Mouse (Mus musculus) brain, adult 2 months (tissue): ENCODE measurements around the gene Ddb2.

Experiments used
- DNase-seq: peaks from one replicate; pipeline ENCODE4 v3.0.0; 2011; ENCODE audit warnings: low read depth, low spot score

Ddb2 gene

DNA sequence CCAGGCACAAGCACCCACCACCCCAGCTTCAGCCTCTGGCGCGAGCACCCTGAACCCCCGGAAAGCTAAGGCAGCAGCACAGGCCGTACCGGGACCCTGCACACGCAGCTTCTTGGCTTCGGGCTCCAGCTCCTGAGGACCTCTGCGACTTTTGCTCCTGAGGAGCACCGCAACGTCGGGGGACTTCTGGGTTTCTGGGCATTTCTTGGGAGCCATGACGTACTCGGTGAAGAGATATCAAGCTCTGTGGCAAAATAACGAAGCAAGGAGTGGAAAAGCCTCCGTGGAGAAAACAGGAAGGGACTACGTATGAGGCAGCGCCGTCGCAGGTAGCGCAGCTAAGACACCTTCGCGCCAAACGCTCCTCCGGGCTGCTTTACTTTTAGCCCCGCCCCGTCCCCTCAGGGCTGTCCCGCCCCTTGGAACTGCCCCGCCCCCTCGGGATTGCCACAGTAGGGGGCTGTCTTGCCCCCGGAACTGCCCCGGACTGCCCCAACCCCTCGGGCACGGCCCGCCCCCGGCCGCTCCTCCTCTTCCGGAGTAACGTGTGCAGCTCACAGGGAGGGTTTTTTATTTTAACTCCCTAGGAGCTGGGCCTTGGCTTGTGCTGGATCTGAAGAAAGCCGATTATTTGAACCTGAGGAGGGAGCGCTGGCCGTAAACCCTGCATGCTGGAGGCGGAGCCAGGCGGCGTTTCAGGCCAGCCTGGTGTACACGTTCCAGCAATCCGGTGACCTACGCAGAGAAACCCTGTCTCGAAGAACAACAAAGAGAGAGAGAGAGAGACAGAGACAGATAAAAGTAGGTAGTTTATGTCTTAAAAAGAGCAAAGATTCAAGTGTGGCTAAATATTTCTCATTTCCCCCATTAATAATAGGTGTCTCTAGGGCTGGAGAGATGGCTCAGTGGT is at the start of gene Ddb2:
Ddb2 (minus strand) TSS at position 382 of the 910 bp plus-strand sequence.
- peak; percentile 98 for DNase-seq

DNA sequence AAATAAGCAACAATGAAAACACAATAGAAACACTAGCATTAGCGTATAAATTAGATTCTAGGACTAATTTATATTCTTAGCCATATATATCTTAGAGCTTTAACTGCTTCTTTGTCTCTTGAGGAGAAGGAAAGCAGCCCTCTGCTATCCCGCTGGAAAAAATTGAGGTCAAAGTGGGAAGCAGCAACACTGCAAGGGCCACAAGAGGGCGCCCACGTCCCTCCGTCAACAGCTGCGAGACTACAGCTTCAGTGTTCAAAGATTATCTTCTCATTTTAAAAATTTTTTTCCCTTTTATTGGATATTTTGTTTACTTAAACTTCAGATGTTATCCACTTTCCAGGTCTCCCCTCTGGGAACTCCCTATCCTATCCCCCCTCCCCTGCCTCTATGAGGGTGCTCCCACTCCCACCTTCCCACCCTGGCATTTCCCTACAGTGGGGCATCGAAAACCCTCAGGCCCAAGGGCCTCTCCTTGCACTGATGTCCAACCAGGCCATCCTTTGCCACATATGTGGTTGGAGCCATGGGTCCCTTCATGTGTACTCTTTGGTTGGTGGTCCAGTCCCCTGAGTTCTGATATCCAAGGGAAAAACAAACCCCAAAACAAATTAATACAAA is 49.2 kb upstream of the Ddb2 start:
- peak; percentile 87 for DNase-seq

DNA sequence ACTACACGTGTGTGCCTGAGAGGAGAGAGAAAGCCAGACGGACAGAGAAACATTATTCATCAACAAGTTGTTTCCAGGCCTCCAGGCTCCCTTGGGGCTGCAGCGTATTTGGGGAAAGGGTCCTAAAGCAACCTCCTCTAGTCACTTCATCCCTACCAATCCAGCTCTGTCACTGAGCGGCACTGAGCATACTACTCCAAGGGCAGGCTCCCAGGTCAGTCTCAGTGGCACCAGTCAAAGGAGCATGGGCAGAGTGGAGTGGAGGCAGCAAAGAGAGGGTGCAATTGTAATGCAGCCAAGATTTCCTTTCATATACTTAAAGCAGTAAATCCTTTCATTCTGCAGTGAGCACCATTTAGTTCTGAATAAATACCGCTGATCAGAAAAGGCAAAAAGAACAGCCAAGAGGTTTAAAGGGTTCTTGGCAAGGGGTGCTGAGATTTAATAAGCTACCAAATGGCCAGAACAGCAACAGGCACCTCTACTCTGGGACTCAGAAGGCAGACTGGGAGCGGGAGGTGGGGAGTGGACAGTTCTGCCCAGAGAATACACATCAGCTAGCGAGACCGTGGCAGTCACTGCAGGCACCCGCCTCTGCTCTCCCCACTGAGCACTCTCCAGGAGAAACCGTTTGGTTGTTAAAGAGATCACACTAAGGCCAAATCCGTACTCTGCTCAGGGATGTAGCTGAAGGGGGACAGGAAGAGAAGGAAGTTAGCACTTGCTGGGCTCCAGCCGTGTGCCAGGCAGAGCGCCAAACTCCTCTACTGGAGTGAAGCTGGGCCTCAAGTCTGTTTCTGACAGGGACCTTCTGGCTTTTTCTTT is 47.8 kb upstream of the Ddb2 start:
- DNase-seq: peak; percentile 88

DNA sequence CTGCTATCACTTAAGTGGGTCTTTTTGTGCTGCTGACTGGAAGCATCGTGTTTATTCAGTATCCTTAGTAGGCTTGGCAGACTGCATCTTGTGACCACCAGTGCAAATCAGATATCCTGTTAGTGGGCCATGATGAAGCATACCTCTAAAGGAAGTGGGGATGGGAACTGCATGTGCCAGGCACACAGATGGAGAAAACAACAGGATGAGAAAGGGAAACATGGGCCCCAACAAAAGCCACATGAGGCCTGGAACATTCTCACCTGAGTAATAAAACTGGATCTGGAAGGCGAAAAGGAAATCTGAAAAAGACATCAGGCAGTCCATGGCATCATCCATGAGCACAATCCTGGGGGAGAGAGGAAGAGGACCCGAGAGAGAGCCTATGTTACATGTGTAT is 47.2 kb upstream of the Ddb2 start:
- DNase-seq: peak; percentile 49

DNA sequence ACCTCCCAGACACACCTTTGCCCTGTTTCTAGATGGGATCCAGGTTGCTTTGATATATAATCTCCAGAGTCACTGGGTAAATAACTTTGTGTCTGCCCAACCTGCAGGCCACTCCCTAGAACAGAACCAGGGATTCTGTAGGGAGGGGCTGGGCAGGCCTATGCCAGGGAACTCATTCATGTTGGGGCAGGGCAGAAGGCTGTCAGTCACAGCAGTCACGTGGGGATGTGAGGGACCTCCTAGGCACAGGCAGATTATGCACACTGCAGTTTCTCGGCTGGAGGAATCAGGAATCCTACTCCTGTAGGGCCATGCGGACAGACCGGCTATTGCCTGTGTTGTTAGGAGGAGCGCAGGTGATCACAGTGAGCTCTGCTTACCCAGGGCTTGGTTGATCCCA is 44.6 kb upstream of the Ddb2 start:
- no peak for DNase-seq

DNA sequence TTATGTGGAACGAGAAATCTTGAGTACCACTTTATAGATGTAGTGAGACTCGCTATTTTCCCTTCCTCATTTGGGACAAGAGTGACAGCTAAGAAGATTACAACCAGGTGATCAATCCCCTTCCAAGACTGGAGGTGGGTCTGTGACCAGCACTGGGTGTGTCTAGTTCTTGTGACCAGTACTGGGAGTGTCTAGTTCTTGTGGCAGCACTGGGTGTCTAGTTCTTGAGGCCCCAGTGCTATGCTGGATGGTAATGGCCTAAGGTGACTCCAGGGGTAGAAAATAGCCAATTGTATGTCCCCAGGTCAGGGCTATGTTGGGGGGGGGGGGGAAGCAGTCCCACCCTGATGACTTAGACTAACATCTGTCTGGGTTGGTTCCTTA is 42.6 kb upstream of the Ddb2 start:
- DNase-seq: no peak

DNA sequence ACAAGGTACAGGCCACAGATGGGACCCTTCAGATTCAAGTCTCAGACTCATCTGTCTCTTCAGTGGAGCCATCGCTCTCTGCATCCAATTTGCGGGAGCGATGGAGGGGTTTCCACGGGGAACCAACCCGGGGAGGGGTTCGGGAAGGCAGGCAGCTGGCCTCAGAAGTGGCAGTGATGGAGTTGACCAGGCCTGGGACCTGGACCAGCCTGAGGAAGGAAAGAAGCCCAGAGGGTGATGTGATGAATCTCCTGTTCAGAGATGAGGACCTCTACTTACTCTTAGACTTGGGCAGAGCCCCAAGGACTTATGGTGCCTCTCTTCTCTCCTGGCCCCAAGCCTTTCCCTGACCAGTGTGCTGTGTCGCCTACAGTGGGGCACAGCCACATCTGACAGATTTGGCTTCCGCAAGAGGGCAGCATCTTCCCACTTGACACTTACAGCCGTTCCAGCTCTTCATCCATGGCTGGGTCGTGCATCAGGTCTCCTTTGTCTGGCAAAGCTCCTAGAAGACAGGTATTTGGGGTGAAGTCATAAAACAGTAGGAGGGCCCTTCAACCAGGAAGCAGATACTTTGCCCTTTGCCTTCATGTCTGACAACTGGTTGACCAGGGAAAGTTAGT is 42.1 kb upstream of the Ddb2 start:
- peak; percentile 77 for DNase-seq

DNA sequence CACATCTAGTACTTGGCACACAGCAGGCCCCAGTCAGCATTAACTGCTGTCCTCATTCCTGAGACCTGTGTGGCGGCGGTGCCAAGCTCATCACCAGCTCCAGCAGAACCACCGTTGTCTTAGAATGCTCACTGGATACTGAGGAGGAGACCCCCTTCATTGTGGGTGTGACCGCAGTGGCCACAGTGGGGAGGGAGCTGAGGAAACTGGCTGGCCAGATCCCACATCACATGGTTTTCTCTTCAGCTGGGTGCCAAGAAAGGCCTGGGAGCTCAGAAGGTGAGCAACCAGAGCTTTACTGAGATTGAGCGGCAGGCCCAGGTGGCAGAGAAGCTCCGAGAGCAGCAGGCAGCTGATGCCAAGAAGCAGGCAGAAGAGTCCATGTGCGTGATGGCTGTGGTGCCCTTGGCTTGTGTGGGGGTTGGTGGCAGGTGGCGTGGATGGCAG is 32.9 kb upstream of the Ddb2 start:
- peak; percentile 85 for DNase-seq

DNA sequence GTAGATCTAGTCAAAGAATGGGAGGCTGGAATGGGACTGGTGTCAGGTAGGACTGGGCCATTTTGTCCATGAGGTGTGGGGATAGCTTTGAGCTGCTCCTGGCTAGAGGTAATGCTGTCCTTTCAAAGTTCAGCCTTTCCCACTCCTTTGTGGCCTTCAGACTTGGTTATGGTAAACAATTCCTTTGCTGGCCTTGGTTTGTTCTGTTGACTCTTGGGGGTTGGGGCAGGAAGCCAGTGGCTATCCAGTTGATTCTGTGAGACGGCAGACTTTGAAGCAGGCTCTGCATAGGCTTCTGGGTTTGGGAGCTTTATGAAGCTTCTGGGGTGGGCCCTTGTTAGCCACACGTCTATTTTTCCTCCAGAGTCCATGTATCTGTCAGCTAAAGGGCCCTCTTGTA is 31.9 kb upstream of the Ddb2 start:
- no peak for DNase-seq

DNA sequence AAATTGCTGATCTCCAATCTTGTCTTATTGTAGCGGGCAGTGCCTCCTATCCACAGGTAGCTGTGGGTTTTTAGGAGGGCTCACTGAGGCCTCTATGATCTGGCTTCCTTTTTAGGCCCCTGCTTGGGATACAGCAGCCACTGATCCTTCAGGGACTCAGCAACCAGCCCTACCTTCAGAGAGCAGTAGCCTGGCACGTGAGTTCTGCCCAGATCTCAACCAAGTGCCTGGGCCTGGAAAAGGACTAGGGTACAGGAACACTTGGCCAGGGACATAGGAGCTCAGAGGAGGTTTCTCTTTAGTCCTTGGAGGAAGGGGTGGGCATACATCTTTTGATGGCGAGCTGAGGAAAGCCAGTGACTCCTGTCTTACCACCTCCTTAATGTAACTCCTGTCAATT is 31.3 kb upstream of the Ddb2 start:
- DNase-seq: no peak

DNA sequence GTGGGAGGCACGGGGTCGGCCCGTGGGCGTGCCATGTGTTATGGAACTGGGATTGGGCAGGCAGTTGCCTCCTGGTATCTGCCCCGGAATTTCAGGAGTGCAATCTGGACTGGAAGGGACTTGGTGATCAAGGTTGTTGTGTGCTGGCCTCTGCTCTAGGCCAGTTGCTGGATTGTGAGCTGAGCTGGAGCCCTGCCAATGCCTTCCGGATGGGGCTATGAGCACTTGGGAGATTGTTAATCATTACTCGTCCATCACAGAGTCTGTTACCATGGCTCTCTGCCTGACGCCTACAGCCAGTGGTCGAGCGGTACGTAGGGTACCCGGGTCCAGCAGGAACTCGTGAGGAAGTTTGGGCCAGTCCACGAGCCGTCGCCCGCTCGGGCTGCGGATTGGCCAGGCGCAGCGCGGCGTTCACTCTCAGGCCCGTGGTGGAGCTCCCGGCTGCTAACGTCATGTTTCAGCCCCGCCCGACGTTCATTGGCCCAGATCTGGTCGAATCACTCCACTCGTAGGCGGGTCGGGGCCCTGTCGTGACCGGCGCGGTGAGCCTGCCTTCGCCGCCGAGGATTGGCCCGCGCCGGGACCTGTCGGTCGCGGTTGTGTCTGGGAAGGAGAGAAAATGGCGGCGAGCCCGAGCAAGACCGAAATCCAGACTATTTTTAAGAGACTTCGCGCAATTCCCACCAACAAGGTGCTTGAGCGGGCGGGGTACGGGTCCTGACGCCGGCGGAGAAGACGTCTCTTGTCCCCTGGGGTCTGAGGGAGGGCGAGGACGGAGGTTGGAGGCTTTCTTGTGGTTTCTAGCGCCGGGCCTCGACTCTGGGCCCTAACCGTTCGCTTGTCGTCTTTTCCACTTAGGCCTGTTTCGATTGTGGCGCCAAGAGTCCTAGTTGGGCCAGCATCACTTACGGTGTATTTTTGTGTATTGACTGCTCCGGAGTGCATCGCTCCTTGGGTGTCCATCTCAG is 28.2 kb upstream of the Ddb2 start, which contains the start of gene Arfgap2:
Arfgap2 (plus strand) TSS at position 264 of the 971 bp plus-strand sequence.
- DNase-seq: peak; percentile 100

DNA sequence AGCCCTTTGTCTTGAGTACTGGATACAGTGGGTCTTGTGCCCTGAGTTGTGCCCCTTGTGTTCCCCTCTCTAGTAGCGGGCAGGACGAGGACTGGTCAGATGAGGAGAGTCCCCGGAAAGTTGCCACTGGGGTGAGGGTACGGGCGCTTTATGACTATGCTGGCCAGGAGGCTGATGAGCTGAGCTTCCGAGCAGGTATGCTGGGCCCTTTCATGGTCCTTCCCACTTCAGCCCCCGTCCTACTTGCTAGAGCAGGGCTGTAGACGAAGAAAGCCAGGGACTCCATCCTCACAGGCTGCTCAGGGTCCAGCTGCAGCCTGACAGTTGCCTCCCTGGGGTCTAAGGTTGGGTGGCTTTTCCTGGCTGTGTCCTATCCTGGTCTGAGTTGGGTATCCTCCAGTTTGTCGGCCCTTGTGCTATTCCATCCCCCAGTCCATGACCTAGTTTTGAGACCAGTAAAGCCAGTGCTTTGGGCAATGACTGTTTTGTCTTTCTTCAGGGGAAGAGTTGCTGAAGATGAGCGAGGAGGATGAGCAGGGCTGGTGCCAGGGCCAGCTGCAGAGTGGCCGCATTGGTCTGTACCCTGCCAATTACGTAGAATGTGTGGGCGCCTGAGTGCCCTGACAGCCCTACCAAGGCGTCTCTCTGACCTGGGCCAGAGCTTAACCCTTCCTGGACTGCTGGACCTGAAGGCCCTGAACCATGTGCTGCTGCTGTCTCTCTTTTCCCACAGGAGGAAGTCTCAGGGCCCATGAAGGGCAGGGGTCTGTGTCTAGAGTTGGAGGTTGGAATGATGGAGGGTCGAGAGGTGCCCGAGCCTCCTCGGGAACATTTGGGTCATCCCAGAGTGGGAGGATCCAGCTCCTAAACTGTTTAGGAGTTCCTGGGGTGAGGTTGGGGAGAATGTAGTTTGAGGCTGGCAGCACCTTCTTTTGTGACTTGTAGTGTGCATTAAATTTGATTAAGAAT is 27.2 kb upstream of the Ddb2 start:
- DNase-seq: no peak

DNA sequence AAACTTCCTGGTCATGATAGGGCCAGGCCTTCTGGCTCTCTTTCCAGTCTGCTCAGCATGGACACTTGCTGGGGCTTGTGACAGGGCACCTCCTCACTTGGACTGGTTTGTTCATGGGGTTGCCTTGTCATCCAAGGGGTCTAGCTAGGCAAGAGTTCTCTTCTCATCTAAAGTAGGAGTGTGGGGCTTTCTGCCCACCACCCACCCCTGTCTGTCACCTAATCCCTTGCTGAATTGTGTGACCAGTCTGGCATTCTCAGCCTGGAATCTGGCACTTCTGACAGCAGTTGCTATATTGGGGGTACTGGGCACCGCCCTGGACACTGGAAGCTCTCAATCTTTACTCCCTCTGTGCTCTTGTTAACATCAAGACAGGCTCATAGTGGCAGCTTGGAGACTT is 22.7 kb upstream of the Ddb2 start:
- no peak for DNase-seq

DNA sequence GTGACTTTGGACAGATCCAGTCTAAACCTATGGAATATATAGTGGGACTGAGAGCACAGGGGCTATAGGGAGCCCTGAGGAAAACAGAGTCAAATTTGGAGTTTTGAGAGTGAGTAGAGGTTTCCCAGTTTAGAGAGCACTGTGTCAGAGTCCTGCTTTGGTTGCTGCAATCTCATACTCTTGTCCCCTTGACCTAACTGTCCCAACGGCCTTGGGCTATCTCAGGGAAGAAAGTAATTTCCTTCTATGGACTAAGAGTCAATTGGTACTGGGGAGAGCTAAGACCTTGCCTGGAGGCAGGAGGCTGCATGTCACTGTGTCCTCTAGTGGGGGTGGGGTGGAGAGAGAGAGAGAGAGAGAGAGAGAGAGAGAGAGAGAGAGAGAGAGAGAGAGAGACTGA is 22.0 kb upstream of the Ddb2 start:
- DNase-seq: no peak

DNA sequence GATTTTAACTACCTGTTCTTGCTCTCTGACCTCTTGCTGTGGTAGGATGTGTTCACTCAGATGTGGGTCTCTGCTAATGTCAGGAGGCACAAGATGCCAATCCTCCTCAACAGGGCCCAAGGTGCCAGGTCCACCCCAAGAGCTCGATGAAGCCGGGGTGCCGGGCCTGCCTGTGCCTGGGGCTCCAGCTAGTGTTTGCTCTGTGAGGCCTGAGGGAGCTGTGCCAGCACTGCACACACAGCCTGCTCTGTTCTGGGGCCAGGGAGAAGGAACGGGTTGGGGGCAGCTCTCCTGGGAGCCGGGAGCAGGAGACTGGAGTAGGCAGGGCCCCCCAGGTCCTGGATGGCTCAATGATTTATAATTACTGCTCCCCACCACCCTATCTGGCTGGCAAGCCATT is 21.3 kb upstream of the Ddb2 start:
- peak; percentile 80 for DNase-seq

DNA sequence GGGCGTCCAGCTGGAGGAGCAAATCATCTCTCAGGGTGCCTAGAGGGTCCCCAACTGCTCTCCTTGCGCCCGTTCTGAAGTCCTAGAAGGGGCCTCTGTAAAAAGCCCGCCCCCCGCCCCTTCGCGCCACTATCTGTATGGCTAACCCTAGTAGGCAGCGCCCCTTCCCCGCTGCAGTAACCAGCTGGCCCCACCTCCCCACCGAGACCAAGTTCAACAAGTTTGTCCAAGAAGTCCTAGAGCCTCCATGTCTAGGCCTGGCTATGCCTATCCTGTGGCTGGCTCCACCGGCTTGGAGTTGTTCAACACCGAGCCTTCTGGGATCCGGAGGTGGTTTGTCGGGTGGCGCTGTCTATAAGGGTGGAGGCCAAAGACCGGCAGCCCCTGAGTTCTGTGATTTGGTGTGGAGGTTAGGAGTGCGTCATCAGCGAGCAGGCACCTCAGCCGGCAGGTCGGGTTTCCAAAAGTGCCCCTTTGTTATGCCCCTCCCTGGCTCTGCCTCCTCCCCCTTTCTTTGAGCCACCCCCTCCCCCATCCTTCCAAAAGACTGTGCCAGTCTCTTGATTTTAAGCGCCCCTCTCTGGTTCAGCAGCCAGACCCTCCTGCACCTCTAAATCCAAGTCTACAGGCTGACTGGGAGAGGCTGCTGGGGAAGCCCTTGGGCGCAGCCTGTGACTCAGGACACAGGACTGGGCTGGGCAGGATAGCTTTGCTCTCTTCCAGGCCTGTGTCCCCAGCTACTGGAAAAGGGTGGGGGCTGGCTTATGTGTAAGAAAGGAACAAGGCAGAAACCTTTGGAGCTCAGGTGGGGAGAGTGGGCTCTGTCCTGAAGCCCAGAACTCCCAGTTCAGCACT is 20.6 kb upstream of the Ddb2 start:
- peak; percentile 51 for DNase-seq

DNA sequence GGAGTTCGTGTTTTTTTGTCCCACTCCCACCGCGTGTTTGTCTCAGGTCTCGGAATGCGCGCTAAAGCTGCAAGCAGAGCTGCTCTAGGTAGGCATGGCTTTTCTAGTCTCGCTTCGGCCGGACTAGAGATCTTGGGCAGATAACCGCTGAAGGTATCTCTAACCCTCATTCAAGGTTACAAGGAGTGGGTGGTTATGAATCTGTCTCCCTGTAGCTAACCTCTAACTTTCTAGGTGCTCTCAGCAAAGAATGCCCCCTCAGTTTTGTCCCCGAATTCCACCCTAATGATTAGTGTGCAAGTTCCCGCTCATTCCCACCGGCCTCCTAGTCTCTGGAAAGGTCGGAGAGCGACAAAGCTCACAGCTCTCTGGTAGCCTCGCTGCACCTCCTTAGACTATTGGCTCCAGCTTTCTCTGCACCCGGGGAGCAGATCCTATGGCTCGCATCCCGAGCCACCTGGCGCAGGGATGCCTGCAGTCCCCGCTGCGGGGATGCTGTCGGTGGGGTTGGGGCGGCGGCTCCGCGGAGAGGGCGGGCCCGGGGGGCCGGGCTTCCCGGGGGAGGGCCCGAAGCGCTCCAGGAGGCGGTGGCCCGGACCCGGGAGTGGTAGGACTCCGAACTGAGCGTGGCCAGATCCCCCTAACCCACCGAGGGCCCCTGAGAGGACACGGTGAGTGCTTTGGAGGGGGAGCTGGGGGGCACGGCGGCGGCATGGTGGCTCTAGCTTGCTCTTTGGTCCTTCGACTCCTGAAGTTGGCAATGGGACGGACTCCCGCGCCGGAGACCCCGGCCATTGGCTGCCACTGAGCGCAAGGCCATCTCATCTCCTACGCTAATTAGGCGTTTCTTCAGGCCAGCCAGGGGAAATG is 19.7 kb upstream of the Ddb2 start:
- peak; percentile 77 for DNase-seq
